Mouse (Mus musculus): Measurements from ENCODE around the gene Xkr8. TPM values are rescaled to one million over a fixed set of nuclear protein-coding genes. Genes with fewer than 3 reads are reported as not detected.

Gene Xkr8
- polyA plus RNA-seq, 1 experiment from 2014 or later, result 6.0 TPM

DNA sequence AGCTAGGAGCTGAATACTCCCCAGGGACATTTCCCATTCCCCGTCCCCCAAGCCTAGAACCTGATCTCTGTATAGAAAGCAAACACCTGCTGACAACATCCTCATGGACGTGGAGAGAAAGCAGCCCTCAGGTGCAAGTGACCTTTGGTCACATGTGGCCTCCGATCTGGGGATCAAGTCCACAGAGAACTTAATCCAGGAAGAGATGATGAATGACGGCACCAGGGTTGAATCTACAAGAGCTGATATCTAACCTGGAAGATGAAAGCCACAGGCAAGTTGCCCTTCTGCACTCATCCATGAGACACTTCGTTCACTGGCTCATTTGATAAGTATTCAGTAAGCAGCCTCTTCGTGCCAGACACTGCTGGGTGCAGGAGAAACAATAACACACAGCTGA is 30.3 kb upstream of the Xkr8 start:
- H3K4me2 ChIP-seq (ENCODE audit: low read depth, low read length), result no peak overlapping the region
- 78% methylated on average over 6 of the region's 6 CpGs for WGBS
- H3K9me3 ChIP-seq (ENCODE audit: control insufficient read depth, low read length), result no peaks in the 10 kb centered on the region
- H3K9ac ChIP-seq (replicated peaks; ENCODE audit: low read depth, low read length), result no peak overlapping the region
- H3K4me1 ChIP-seq (ENCODE audit: control insufficient read depth, insufficient read depth, low read length), result no peaks in the 10 kb centered on the region
- no peak for ATAC-seq (ENCODE audit: low read depth)
- H3K27ac ChIP-seq (ENCODE audit: low read depth, low read length), result no peak overlapping the region
- H3K36me3 ChIP-seq (ENCODE audit: control insufficient read depth, insufficient read depth, low read length), result no peaks in the 10 kb centered on the region
- no peaks in the 10 kb centered on the region for H3K27me3 ChIP-seq (ENCODE audit: control insufficient read depth, insufficient read depth, low read length)
- no peak overlapping the region for H3K4me3 ChIP-seq (ENCODE audit: low read depth, low read length)

DNA sequence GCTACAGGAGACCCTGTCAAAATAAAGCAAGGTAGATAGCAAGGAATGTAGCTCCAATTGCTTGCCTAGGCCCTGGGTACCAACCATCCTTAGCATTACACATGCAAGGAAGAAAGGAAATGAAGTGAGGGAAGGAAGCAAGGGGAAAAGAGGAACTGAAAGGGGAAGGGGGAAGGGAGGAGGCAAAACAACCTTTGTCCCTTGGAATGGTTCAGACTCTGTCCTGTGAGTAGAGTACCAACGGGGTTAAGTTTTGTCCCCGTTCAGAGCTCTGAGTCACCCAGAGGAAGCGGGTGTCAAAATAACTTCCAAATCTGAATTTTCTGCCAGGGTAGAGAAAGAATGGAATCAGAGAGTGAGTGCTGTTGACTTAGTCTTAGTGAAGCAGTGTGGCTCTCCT is 27.9 kb upstream of the Xkr8 start:
- no peak overlapping the region for H3K27ac ChIP-seq (ENCODE audit: low read depth, low read length)
- ATAC-seq (ENCODE audit: low read depth), result no peak
- H3K4me1 ChIP-seq (ENCODE audit: control insufficient read depth, insufficient read depth, low read length), result 0 out of 2 replicates have a peak, but pooled peaks cover 2% of the 10 kb centered on the region
- no peaks in the 10 kb centered on the region for H3K27me3 ChIP-seq (ENCODE audit: control insufficient read depth, insufficient read depth, low read length)
- 81% methylated on average over 3 of the region's 3 CpGs for WGBS
- H3K36me3 ChIP-seq (ENCODE audit: control insufficient read depth, insufficient read depth, low read length), result no peaks in the 10 kb centered on the region
- H3K9ac ChIP-seq (replicated peaks; ENCODE audit: low read depth, low read length), result no peak overlapping the region
- H3K9me3 ChIP-seq (ENCODE audit: control insufficient read depth, low read length), result no peaks in the 10 kb centered on the region
- no peak overlapping the region for H3K4me2 ChIP-seq (ENCODE audit: low read depth, low read length)
- no peak overlapping the region for H3K4me3 ChIP-seq (ENCODE audit: low read depth, low read length)

DNA sequence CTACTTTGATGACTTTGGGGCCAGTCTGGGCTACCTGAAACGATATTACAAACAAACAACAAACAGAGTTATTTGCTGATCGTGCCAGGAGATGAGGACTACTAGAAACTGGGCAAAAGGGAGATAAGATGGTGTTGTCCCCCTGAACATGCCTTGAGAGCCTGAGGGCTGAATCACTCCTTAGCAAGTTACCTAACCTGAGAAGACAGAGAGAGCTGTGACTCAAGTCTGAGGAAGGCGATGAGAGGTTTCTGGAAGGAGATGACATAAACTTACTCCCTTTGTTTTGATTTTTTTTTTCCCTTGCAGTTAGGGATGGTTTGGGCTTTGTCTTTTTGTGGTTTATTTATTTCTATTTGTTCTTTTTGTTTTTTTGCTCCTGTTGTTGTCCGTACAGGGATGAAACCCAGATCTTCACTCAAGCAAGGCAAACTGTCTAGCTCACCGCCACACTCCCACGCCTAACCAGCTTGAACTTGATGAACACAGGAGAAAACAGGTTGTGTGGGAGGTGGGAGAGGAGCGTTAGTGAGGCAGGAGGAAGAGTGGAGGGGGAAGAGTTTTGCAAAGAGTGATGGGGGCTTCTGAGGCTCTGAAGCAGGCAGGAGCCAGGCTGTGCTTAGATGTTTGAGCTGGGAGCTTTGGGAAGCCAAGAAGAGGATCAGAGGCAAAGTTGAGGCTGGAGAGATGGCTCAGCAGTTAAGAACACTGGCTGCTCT is 25.4 kb upstream of the Xkr8 start:
- H3K9ac ChIP-seq (replicated peaks; ENCODE audit: low read depth, low read length), result no peak overlapping the region

DNA sequence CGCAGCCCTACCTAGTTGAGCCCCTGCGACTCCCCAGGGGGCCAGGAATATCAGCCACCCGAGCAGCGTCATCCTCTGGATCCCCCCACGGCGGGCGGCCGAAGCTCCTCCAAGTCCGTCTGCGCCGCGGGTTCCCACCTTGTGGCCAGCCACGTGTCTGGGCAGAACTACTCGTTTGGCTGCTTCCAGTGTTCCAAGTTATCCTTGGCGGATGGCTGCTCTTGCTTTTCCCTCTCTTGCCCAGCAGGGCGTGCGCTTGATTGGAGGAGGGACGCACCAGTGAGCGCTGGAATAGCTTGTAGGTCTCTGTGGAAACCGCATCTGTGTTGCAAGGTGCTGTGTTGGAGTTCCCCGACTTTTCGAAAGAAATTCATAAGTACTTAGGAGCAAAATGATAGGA is 24.6 kb upstream of the Xkr8 start, which contains the start of gene Smpdl3b:
Gene Smpdl3b (minus strand): TSS at position 279 of the 400 bp plus-strand sequence.
- H3K9ac ChIP-seq (replicated peaks; ENCODE audit: low read depth, low read length), result peak within 1 kb of the TSS; percentile 41; the same call in 1 of the 2 replicates
- H3K4me2 ChIP-seq (ENCODE audit: low read depth, low read length), result peak within 1 kb of the TSS; percentile 67
- 2% methylated on average over 22 of the region's 22 CpGs for WGBS
- H3K27me3 ChIP-seq (ENCODE audit: control insufficient read depth, insufficient read depth, low read length), result no peaks in the 10 kb centered on the region
- peak within 1 kb of the TSS; percentile 31 for H3K4me3 ChIP-seq (ENCODE audit: low read depth, low read length)
- no peaks in the 10 kb centered on the region for H3K36me3 ChIP-seq (ENCODE audit: control insufficient read depth, insufficient read depth, low read length)
- 0 out of 2 replicates have a peak, but pooled peaks cover 2% of the 10 kb centered on the region for H3K4me1 ChIP-seq (ENCODE audit: control insufficient read depth, insufficient read depth, low read length)
- H3K9me3 ChIP-seq (ENCODE audit: control insufficient read depth, low read length), result no peaks in the 10 kb centered on the region
- H3K27ac ChIP-seq (ENCODE audit: low read depth, low read length), result no peak within 1 kb of the TSS
- ATAC-seq (ENCODE audit: low read depth), result peak; percentile 82; the same call in 1 of the 2 replicates

More for the DNA sequence above, 25.4 kb upstream of the Xkr8 start:
- Histone ChIP-seq H3K4me1 (ENCODE audit: control insufficient read depth, insufficient read depth, low read length) (0 out of 2 replicates have a peak, but pooled peaks cover 2% of the 10 kb centered on the region), H3K4me2 (ENCODE audit: low read depth, low read length) (no peak overlapping the region), H3K36me3 (ENCODE audit: control insufficient read depth, insufficient read depth, low read length) (no peaks in the 10 kb centered on the region), H3K4me3 (ENCODE audit: low read depth, low read length) (no peak overlapping the region), H3K9me3 (ENCODE audit: control insufficient read depth, low read length) (no peaks in the 10 kb centered on the region), H3K27me3 (ENCODE audit: control insufficient read depth, insufficient read depth, low read length) (no peaks in the 10 kb centered on the region), H3K27ac (ENCODE audit: low read depth, low read length) (no peak overlapping the region)
- ATAC-seq (ENCODE audit: low read depth), result no peak
- 85% methylated on average over 7 of the region's 7 CpGs for WGBS

DNA sequence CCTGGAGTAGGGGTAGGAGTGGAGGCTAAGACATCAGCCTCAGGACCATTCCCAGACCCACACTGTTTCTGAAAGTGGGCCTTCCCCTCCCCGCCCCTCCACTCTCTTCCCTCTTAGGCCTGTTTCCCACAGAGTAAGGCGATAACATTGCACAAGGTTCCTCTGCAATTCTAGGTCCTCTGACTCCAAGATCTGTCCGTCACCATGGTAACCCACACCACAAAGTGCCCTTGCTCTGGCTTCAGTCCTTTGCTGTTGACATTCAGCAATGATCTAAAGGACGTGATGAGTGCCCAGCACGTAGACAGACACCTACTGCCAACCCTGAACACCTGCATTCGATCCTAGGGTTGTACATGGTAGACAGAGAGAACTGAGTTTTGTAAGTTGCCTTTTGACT is 20.6 kb upstream of the Xkr8 start:
- WGBS, result 84% methylated on average over 6 of the region's 6 CpGs
- H3K4me3 ChIP-seq (ENCODE audit: low read depth, low read length), result no peak overlapping the region
- H3K4me2 ChIP-seq (ENCODE audit: low read depth, low read length), result no peak overlapping the region
- H3K36me3 ChIP-seq (ENCODE audit: control insufficient read depth, insufficient read depth, low read length), result no peaks in the 10 kb centered on the region
- ATAC-seq (ENCODE audit: low read depth), result no peak
- no peak overlapping the region for H3K9ac ChIP-seq (replicated peaks; ENCODE audit: low read depth, low read length)
- no peak overlapping the region for H3K27ac ChIP-seq (ENCODE audit: low read depth, low read length)
- no peaks in the 10 kb centered on the region for H3K27me3 ChIP-seq (ENCODE audit: control insufficient read depth, insufficient read depth, low read length)
- H3K4me1 ChIP-seq (ENCODE audit: control insufficient read depth, insufficient read depth, low read length), result 0 out of 2 replicates have a peak, but pooled peaks cover 2% of the 10 kb centered on the region
- H3K9me3 ChIP-seq (ENCODE audit: control insufficient read depth, low read length), result no peaks in the 10 kb centered on the region

DNA sequence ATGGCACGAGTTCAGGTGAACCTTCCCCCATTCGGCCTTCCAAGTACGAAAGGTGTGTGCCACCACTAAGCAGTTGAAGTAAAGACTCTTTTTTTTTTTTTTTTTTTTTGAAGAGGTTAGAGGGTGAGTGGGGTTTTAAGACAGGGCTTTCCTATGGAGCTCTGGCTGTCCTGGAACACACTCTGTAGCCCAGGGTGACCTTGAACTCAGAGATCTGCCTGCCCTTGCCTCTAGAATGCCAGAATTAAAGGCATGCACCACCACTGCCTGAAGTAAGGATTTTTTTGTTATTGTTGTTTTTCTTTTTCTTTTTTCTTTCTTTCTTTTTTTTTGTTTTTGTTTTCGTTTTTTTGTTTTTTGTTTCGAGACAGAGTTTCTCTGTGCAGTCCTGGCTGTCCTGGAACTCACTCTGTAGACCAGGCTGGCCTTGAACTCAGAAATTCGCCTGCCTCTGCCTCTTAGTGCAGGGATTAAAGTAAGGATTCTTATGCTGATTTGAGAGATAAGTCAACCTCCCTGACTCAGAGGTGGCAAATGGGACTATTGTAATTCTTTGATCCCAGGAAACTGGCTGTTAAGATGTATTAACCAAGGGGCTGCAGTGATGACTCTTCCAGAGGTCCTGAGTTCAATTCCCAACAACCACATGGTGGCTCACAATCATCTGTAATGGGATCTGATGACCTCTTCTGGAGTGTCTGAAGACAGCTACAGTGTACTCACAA is 17.1 kb upstream of the Xkr8 start:
- no peaks in the 10 kb centered on the region for H3K9me3 ChIP-seq (ENCODE audit: control insufficient read depth, low read length)
- no peaks in the 10 kb centered on the region for H3K4me1 ChIP-seq (ENCODE audit: control insufficient read depth, insufficient read depth, low read length)
- WGBS, result 80% methylated on average over 6 of the region's 6 CpGs
- no peaks in the 10 kb centered on the region for H3K27me3 ChIP-seq (ENCODE audit: control insufficient read depth, insufficient read depth, low read length)
- no peak overlapping the region for H3K27ac ChIP-seq (ENCODE audit: low read depth, low read length)
- H3K9ac ChIP-seq (replicated peaks; ENCODE audit: low read depth, low read length), result no peak overlapping the region
- H3K4me2 ChIP-seq (ENCODE audit: low read depth, low read length), result no peak overlapping the region
- H3K36me3 ChIP-seq (ENCODE audit: control insufficient read depth, insufficient read depth, low read length), result no peaks in the 10 kb centered on the region
- no peak overlapping the region for H3K4me3 ChIP-seq (ENCODE audit: low read depth, low read length)
- ATAC-seq (ENCODE audit: low read depth), result no peak

DNA sequence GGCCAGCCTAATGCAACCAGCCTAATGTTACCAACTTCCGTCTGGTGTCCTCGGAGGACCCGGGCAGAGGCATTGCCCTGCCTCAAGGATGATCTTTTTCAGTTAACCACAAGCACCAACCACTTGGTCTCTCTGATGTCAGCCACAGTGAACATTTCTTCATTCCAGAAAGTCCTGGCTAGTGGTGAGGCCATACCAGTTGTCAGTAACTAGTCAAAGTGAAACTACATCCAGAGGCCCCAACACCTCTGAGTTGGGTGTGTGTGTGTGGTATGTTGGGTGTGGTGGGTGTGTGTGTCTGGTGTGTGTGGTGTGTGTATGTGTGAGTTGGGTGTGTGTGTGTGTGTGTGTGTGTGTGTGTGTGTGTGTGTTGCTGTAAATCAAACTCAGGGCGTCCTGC is 16.4 kb upstream of the Xkr8 start:
- Histone ChIP-seq H3K9me3 (ENCODE audit: control insufficient read depth, low read length) (no peaks in the 10 kb centered on the region), H3K27ac (ENCODE audit: low read depth, low read length) (no peak overlapping the region), H3K4me2 (ENCODE audit: low read depth, low read length) (no peak overlapping the region), H3K4me1 (ENCODE audit: control insufficient read depth, insufficient read depth, low read length) (no peaks in the 10 kb centered on the region), H3K27me3 (ENCODE audit: control insufficient read depth, insufficient read depth, low read length) (no peaks in the 10 kb centered on the region), H3K4me3 (ENCODE audit: low read depth, low read length) (no peak overlapping the region), H3K36me3 (ENCODE audit: control insufficient read depth, insufficient read depth, low read length) (no peaks in the 10 kb centered on the region), H3K9ac (replicated peaks; ENCODE audit: low read depth, low read length) (no peak overlapping the region)
- ATAC-seq (ENCODE audit: low read depth), result no peak
- 90% methylated on average over 4 of the region's 4 CpGs for WGBS

DNA sequence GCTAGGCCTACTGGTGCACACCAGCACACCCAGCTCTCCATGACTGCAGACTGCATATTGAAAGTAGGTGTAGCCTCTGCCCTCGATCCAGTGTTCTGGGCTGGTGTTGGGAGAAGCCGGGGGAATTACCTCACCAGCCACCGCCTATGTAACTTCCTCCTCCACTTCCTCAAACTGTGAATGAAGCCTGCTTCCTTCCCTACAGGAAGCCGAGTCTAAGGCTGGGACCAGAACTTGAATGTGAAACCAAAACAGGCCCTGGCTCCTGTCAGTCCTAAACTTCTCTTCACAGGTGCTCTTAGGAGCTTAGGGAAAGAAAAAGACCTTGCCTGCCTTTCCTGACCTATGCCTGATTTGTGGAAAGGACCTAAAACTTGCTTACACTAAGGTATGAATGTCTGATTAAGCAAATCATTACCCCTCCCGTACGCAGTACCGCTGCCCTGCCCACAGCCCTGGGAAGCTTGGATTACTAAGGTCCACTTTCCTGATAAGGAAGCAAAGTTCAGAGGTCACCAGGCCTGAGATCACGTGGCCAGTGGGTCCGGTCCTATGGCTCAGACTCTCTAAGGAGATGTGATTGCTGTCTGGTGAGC is 15.4 kb upstream of the Xkr8 start:
- no peak overlapping the region for H3K27ac ChIP-seq (ENCODE audit: low read depth, low read length)
- no peaks in the 10 kb centered on the region for H3K9me3 ChIP-seq (ENCODE audit: control insufficient read depth, low read length)
- no peaks in the 10 kb centered on the region for H3K27me3 ChIP-seq (ENCODE audit: control insufficient read depth, insufficient read depth, low read length)
- no peaks in the 10 kb centered on the region for H3K4me1 ChIP-seq (ENCODE audit: control insufficient read depth, insufficient read depth, low read length)
- no peaks in the 10 kb centered on the region for H3K36me3 ChIP-seq (ENCODE audit: control insufficient read depth, insufficient read depth, low read length)
- ATAC-seq (ENCODE audit: low read depth), result no peak
- H3K4me3 ChIP-seq (ENCODE audit: low read depth, low read length), result no peak overlapping the region
- H3K4me2 ChIP-seq (ENCODE audit: low read depth, low read length), result no peak overlapping the region
- 77% methylated on average over 9 of the region's 9 CpGs for WGBS
- H3K9ac ChIP-seq (replicated peaks; ENCODE audit: low read depth, low read length), result no peak overlapping the region
